Mouse (Mus musculus): ENCODE results near the gene Rtkn.

GRCm38 (mm10) chr6:83145209-83145608 is 9.9 kb downstream of the Rtkn start:
- TF ChIP-seq POLR2A (IDR thresholded peaks at IDR 0.05; ENCODE audit: low read depth, low read length) (no peak), USF1 (IDR thresholded peaks at IDR 0.05; ENCODE audit: low read depth, low read length) (no peak), EP300 (IDR thresholded peaks at IDR 0.05; ENCODE audit: low read length) (no peak), ZNF384 (IDR thresholded peaks at IDR 0.05; ENCODE audit: low read depth, low read length) (no peak), E2F4 (IDR thresholded peaks at IDR 0.05; ENCODE audit: insufficient replicate concordance, low read depth, low read length) (no peak), CHD2 (IDR thresholded peaks at IDR 0.05; ENCODE audit: low read length) (no peak), CTCF (conservative IDR thresholded peaks at IDR 0.05 in 1 of 2, IDR thresholded peaks at IDR 0.05 in 1 of 2; ENCODE audit: low read depth in 2 of 2, low read length in 2 of 2) (no peak), MXI1 (IDR thresholded peaks at IDR 0.05; ENCODE audit: low read depth, low read length) (no peak)

All from CH12.LX (cell line).